Mouse (Mus musculus) embryonic fibroblast, embryonic 13.5 days (primary cell): ENCODE data around the gene Mzf1. TPM values are rescaled to one million over a fixed set of nuclear protein-coding genes. Genes with fewer than 3 reads are reported as not detected.

Experiments used
- H3K27ac ChIP-seq: 2 replicates; pipeline ENCODE4 v1.5.1; 2012; ENCODE audit warnings: low read length, control low read depth, inconsistent platforms; ENCODE audit not compliant: insufficient read depth
- H3K4me1 ChIP-seq: 2 replicates; pipeline ENCODE4 v1.6.1; 2011; ENCODE audit warnings: low read length; ENCODE audit not compliant: control insufficient read depth, insufficient read depth
- H3K4me3 ChIP-seq: 2 replicates; pipeline ENCODE4 v1.5.1; 2011; ENCODE audit warnings: mild to moderate bottlenecking, control low read depth, low read length; ENCODE audit not compliant: insufficient read depth
- CTCF ChIP-seq: IDR thresholded peaks from 2 replicates; pipeline ENCODE4 v1.5.1; 2011; ENCODE audit warnings: mild to moderate bottlenecking, control low read depth, low read length, moderate library complexity, borderline replicate concordance; ENCODE audit not compliant: insufficient read depth
- POLR2A ChIP-seq: IDR thresholded peaks from 2 replicates; pipeline ENCODE4 v1.6.1; 2011; ENCODE audit warnings: low read depth, mild to moderate bottlenecking, control low read depth, low read length, moderate library complexity
- polyA plus RNA-seq: library from polyadenylated mRNA; stranded (reverse); fragments of >200 nt; gene quantifications from 2 replicates; pipeline ENCODE4 v1.2.4, GENCODE M21; 2011; ENCODE audit warnings: low read depth; ENCODE audit not compliant: missing spikeins, insufficient read length

Gene Mzf1
- polyA plus RNA-seq, 1 experiment, result 1.0 TPM

DNA sequence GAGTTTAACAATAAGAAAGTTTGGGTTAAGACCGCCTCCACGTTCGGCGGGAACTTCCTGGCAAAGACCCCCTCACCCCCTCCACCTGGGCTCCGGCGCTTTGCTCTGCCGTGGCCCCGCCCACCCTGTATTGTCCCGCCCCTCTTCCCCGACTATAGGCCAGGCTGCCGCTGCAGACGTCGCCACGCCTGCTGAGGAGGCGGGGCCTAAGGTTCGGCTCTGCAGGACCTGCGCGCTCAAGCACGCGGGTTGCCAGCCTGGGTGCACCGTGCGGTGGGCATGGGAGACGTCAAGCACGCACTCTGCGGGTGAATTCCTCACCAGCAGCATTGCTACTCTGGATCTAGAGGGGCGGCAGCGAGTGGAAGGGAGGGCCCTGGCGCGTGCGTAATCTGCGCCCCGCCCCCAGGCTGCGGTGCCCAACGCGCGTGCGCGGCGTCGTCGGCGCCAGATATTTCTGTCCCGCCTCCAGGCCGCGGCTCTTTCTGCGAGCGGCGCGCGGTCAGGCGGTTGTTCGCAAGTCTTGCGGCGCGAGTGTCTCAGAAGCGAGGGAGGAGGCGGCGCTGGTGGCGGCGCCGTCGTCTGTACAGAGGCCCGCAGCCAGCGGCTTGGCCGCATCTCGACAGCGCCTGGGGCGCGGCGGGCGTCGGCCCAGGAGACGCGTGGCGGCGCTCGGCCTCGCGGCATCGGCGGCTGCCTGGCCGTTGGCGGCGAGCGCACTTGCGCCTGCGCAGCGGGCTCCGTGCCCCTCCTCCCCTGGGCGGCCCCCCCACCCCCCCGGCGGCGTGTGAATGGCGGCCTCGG, 30.4 kb downstream of the Mzf1 start:
- Histone ChIP-seq H3K4me3 (peak overlapping the region; percentile 100), H3K27ac (peak overlapping the region; percentile 90), H3K4me1 (peaks cover 2% of the 10 kb centered on the region; the same call in 1 of the 2 replicates)
- peak; percentile 92 for TF ChIP-seq POLR2A
- no peak for TF ChIP-seq CTCF

DNA sequence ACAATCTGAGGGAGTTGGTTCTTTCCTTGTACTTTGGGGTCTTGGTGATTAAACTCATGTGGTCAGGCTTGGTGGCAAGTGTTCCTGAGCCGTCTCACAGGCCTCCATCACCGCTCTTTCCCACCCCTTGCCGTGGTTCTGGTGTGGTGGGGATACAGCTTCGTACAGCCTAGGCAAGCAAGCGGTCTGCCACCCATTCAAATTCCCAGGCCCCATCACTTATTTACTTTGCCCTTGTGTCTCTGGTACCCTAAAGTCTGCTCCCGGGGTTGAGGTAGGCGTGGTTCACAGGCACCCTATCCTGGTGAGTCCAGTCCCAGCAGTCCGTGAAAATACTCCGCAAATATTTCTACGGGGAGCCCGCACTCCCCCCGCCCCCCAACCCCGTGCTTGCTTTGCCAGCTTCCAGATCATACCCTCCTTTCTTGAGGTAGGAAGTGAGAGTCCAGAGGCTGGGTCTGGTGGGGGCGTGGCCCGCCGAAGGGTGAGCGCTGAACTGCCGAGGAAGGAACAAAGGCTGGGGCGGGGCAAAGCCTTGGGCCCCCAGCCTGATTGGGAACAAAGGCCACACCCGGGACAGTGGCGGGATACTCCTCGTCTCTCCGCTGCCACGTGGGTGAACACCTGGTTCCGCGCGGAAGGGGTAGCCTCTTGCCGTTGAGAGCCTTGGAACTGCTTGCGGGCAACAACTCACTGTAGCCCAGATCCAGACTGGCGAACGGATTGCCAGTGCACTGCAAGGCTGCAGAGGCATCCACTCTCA, 31.6 kb downstream of the Mzf1 start:
- peaks cover 2% of the 10 kb centered on the region; the same call in 1 of the 2 replicates for H3K4me1 ChIP-seq
- peak overlapping the region; percentile 54 for H3K4me3 ChIP-seq
- H3K27ac ChIP-seq, result peak overlapping the region; percentile 52
- TF ChIP-seq CTCF (no peak), POLR2A (peak; percentile 47)

DNA sequence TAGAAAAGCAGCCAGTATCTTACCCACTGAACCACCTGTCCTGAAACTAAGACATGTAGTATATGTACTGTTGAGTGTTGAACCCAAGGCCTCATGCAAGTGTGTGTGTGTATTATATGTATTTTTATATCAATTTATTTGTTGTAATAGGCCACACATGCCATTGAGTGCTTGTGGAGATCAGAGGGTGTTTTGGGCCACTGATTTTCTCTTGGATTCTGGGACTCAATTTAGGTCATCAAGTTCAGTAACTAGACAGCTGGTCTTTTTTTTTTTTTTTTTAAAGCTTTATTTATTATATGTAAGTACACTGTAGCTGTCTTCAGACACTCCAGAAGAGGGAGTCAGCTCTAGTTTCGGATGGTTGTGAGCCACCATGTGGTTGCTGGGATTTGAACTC, 39.3 kb downstream of the Mzf1 start:
- Histone ChIP-seq H3K27ac (no peak overlapping the region), H3K4me3 (no peak overlapping the region), H3K4me1 (no peaks in the 10 kb centered on the region)
- no peak for TF ChIP-seq CTCF
- no peak for TF ChIP-seq POLR2A

DNA sequence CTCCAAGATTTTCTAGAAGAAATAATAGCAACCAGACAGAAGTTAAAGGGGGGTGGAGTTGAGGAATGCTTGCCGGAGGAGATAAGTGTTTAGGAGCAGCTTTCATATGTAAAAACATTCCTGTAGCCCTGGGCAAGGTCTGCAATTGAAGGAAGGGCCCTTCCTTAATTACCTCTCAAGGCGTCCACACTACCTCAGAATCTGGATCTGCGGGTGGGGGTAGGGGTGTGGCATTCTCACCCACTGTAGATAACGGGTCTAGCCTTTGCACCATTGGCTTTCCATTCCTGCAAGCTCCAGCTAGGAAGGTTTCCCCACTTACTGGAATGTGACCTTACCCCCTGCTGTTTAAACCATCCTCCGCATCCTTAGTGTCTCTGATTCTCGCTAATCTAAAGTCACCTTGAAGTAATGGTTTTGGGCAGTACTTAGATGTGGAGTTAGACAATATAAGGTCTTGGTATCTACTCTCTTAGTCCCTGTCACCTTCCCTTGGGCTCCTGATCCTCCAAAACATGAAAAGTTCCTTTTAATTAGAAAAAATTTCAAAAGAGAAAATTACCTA, 40.2 kb downstream of the Mzf1 start:
- Histone ChIP-seq H3K4me3 (no peak overlapping the region), H3K27ac (no peak overlapping the region), H3K4me1 (no peaks in the 10 kb centered on the region)
- TF ChIP-seq CTCF (no peak), POLR2A (no peak)

DNA sequence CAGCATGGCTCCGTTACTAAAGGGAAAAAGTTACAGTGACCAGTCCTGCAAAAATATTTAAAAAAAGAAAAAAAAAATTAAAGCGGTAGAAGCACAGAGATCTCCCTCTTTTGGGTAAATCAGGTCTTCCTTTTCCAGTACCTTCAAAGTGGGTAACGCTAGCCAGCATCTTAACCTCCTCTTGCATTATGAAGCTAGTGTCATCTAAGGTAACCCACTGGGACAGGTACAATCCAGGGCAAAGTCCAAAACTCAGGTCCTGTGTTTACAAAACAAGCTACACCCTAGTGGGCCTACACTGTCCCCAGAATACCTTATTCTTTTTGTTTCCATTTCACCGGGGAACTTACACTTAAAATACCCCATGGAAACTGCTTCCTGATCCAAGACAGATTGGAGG, 40.9 kb downstream of the Mzf1 start:
- Histone ChIP-seq H3K4me1 (no peaks in the 10 kb centered on the region), H3K27ac (no peak overlapping the region), H3K4me3 (no peak overlapping the region)
- TF ChIP-seq POLR2A, result no peak
- TF ChIP-seq CTCF, result no peak

DNA sequence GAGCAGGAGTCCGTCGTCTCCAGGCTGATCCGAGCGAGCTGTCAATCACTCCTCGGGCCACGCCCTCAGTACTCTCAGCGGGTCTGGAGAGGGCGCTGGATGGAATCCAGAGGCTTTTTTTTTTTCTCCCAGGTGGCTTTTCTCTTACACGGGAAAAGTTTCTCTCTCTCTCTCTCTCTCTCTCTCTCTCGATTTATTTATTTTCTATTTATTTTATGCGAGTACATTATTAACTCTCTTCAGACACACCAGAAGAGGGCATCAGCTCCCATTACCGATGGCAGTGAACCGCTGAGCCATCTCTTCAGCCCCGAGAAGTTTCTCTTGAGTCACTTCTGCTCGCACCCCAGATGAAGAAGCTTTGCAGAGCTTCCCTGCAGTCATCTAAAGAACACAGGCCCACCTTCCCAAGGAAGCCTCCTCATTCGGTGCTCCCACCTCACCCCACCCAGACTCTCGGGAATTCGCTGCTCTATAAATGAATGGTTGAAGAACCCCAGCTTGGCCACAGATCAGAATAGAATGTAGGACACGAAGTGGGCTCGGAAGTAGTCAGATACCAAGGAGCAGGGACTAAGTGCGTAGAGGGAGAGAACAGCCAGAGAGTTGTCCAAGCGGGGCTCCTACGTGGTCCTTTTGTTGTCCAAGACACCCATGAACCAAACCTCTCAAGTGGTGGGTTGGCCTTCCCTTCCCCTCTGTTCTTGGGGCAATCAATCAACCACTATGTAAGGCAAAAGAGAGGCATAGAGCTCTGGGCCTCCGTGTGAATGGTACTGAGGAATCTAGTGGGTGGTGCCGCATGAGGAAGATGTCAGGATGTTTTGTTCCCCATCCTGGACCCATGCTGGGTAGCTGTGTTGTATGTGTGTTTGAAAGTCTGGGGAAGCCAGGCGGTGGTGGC, 44.3 kb downstream of the Mzf1 start, which contains the start of gene Zbtb45:
TSS of gene Zbtb45 (minus strand) at position 30 of the 904 bp plus-strand sequence.
- Histone ChIP-seq H3K4me3 (peak within 1 kb of the TSS; percentile 82), H3K27ac (peak within 1 kb of the TSS; percentile 83), H3K4me1 (peaks cover 3% of the 10 kb centered on the region; the same call in 1 of the 2 replicates)
- peak; percentile 31; the same call in 1 of the 2 replicates for TF ChIP-seq POLR2A
- no peak for TF ChIP-seq CTCF

DNA sequence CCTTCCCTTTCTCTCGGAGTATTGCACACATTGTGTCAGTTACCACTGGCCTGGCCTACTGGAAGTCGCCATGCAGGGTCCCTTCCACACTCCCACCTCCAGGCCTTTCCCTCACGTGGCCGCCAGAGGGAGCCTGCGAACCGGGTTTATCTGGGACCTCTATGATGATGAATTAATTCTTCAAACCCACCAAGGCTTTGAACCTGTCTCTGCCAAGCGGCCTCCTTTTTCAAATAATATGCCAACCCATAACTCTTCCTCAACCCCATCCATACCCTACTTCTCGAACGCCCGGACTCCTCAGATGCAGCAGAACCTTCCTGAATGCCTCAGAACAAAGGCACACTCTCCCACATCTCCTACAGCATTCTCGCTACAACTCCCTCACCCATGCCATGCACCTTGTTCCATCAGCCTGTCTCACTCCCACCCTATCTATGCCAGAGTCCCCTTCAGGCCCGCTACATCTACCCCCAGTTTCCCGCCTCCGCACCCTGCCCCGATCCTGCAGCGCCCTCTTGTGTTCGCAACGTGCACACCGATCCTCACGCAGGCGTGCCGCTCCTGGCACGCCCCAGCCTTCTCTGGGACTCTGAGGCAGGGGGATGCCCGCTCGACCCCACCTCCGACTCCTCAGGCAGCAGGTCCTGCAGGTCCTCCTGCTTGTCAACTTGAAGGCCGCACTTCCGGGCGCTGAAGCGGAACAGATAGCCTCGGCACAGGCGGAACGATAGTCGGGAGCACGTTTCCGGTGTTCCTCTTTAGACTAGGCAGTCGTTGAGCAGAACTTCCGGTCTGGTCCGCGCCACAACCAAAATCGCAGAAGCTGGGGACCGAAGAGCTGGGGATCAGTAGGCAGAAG, 45.2 kb downstream of the Mzf1 start:
- Histone ChIP-seq H3K4me3 (peak overlapping the region; percentile 82), H3K27ac (peak overlapping the region; percentile 83), H3K4me1 (peaks cover 3% of the 10 kb centered on the region; the same call in 1 of the 2 replicates)
- TF ChIP-seq CTCF, result peak; percentile 85
- TF ChIP-seq POLR2A, result peak; percentile 80

DNA sequence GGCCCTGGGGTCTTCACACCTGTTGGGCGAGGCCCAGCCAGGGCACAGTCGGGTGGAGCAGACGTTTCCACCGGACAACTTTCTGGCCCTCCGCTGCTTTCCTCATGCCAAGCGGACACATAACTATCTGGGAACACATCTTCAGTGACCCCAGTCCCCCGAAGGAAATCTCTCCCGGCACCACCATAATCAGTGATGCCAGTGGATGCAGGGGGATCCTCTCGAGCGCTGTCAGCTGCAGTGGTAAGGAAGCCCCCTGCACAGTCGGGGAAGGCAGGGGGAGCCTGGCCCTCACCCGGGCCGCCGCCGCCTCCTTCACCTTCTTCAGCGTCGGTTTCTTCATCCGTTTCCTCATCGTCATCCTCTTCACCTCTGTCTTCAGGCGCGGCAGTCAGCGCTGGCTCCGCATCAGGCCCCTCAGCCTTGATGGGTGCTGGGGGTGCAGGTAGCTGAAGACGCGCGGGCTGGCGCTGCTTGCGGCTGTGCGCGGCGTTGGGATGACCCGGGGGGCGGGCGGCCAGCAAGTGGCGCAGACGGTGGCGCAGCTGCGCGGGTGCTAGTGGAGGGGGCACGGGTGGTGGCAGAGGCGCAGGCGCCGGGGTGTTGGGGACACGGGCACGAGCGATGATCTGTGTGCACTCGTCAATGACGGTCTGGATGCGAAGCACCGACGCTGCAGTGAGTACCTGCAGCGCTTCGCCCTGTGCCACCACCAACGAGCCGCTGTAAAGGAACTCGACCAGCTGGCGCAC, 47.0 kb downstream of the Mzf1 start:
- no peak for TF ChIP-seq CTCF
- TF ChIP-seq POLR2A, result no peak
- peaks cover 3% of the 10 kb centered on the region; the same call in 1 of the 2 replicates for H3K4me1 ChIP-seq
- no peak overlapping the region for H3K4me3 ChIP-seq
- no peak overlapping the region for H3K27ac ChIP-seq

DNA sequence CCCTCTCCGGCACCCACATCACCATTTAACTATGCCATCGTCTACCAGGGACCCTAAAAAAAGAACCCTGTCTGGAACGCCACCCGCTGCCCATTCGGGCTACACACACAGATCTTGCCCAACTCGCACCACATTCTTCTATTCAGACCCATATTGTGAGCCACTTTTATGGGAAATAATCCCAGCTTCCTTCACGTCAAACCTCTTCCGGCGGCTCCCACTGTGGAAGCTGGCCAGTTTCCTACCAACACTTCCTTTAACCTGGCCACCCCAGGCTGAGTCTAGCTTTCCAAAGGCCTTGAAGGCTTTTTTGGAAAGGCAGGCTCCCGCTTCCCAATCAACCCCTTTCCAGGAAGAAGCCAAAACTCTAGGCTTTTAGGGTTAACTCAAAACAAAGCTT, 48.0 kb downstream of the Mzf1 start:
- TF ChIP-seq CTCF (no peak), POLR2A (no peak)
- Histone ChIP-seq H3K4me3 (no peak overlapping the region), H3K27ac (no peak overlapping the region), H3K4me1 (peaks cover 3% of the 10 kb centered on the region; the same call in 1 of the 2 replicates)
